Mouse (Mus musculus) kidney, adult 10 weeks (tissue): Measurements from ENCODE around the gene Cacna1f. TPM values are rescaled to one million over a fixed set of nuclear protein-coding genes. Genes with fewer than 3 reads are reported as not detected.

Experiments used
- polyA plus RNA-seq: library from polyadenylated mRNA; stranded (reverse); fragments of 350-450 nt; fragmentation: Illumina TruSeq; extraction: RNeasy Lipid Tissue Mini Kit (QIAGEN cat#74804); gene quantifications from one replicate; pipeline ENCODE4 v1.2.3, GENCODE M21; 2014; ENCODE audit warnings: low read depth, low replicate concordance

The Cacna1f gene
- polyA plus RNA-seq, result not detected

DNA sequence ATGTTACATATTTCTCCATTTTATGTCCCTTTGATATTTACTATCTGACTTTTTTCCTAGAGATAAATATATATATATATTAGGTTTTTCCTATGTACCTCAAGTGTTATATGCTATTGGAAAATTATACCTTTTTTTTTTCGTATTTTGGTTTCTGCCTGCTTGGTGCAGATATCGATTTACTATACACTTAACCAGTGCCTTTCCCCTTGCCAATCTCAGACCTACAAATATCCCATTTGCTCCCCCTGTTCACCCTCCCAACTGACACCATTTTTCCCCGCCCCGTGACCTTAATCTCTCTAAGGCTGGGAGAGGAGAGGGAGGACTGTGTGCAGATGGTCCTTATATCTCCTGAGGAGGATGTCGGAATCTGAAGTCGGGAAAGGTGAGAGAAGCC lies at the start of gene Cacna1f:
Cacna1f (plus strand) TSS at position 301 of the 400 bp plus-strand sequence.

GRCm38 (mm10) chrX:7573176-7574086 lies 33.5 kb upstream of the Cacna1f start, which contains the start of gene Foxp3:
TSS of gene Foxp3 (plus strand) at chrX:7573644.

DNA sequence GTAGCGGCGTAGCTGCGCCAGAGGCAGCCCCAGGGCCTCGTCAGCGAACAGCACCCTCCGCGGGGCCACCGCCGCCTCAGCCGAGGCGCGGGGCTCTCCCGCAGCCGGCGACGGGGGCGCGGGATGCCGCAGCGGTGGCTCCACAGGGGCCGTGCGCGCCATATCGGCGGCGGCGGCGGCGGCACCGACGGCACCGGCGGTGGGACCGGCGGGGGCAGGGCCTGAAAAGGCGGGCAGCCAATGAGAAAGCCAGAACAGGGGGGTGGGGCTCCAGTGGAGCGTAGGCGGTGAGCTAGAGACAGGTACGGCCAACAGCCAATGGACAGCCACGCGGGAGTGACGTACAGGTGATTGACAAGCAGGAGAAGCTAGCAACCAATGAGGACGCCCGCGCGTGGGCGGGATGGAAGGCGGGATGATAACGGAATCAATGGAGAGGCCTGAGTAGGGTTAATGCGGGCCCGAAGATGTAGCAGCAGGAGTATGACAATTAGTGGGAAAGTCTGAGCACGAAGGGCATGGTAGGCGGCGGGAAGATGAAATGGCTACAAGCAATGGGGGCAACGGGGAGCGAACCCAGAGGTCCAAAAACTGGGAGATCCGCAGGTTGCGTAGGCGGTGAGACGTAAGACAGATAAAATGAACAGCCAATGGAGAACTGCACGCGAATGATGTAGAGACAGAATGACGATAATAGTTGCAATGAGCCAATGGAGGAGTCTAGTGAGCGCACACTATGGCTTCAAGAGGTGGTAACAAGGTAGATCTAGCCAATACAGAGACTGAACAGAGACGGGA lies 32.6 kb upstream of the Cacna1f start, which contains the start of gene Ppp1r3f:
Ppp1r3f (minus strand) TSS at position 197 of the 798 bp plus-strand sequence.

DNA sequence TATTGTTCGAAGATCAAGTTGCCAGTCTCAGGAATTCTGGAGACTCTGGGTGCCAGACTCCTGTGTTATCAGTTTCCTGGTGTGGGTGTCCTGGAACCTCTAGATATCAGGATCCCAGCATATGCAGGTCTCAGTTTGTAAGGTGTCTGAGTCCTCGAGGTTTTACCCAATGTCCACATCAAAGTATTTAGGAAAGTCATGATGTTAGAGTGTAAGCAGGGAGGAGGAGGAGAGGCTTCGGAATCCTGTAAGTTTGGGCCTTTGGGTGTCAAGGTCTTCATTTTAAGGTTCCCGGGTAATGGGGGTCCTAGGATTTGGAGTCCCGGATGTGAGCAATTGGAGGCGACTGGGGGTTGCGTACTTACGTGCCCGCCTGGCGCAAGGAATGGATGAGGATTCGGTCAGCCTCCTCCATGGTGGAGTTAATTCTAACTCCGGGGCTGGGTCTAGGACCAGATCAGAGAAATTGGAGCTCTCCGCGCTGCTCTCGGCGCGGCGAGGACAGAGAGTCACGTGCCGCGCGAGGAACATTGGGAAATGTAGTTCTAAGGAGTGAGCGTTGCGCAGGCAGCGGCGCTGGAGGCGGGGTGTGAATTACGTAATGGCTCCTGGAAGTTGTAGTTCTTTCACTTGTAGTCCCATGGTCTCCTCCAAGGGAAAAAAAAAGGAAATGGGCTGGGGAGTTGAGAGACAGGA lies 1.9 kb upstream of the Cacna1f start, which contains the start of gene Ccdc22:
Ccdc22 (minus strand) TSS at position 639 of the 696 bp plus-strand sequence.

DNA sequence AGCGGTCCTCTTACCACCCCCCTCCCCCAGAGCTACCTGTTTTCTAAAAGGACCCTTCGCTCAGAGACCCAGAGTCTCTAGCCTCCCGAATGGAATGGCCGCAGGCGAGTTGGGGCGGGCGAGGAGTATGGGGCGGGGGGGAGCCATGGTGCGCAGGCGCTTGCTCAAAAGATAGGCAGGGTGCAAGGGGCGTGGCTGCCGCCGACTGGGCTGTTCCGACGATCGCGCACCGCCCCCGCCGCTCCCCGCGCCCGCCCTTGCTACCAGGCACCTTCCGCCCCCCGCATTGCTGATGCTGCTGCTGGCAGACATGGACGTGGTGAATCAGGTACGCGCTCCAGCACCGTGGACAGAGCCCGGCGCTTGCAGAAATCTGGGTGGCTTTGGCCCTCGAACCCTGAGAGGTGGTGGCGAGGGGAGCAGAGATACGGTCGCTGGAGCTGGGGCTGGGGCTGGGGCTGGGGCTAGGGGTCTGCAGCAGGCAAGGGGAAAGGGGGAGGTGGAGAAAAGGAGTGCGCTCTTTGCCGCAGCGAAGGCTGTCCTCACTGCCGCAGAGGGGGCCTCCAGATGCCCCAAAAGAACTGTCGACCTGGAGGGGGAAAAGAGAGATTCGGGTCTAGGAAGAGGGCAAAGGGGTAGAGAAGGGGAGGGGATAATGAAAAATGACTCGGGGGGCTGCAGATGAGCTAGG lies 31.7 kb downstream of the Cacna1f start, which contains the start of gene Syp:
Syp (plus strand) TSS at position 71 of the 691 bp plus-strand sequence.

DNA sequence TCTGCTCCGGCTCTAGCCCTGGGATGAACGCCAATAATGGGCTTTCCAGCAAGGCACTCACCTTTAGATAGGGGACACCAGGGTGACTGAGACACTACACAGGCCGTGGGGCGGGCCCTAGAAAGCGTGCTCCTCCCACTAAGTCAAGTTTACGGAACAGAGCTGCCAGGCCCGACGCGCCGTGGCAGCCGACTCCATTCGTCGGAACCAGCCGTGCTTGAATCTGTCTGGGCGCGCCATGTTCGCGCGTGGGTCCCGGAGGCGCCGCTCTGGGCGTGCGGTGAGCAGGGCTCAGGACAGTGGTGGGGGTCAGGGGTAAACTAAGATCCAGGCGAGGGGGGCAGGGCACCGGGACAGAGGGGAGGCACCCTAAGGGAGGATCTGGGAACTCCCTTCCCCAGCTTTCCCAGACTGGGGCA lies 50.3 kb downstream of the Cacna1f start, which contains the start of gene Prickle3:
Prickle3 (plus strand) TSS at position 40 of the 419 bp plus-strand sequence.

DNA sequence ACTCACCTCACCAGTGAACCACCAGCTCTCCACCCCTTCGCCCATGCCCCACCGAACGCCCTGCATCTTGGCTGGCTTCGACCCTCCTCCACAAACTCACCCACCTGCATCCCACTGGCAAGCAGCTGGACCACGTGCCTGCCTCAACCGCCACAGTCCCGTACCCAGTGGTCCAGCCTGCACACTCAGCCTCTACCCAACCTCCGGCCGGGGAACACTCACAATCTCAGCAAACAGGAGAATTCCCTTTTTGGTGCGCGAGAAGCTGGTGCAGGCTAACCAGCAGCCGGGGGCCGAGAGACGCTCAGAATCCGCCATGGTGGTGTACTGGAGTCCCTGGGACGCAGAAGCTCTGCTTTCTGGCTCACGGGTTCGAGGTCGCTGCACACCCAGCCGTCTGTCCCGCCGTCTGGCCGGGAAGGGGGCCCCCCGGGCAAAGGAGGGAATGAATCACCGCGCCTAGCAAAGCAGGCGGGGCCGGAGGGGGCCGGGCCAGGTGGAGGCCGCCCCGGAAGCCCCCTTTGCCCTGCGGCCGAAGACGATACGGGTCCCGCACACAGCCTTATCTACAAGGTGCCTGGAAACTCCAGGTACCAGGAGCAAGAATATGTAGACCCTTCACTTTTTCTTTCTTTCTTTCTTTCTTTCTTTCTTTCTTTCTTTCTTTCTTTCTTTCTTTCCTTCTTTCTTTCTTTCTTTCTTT lies 64.2 kb downstream of the Cacna1f start, which contains the start of gene Plp2:
Plp2 (minus strand) TSS at position 470 of the 703 bp plus-strand sequence.

DNA sequence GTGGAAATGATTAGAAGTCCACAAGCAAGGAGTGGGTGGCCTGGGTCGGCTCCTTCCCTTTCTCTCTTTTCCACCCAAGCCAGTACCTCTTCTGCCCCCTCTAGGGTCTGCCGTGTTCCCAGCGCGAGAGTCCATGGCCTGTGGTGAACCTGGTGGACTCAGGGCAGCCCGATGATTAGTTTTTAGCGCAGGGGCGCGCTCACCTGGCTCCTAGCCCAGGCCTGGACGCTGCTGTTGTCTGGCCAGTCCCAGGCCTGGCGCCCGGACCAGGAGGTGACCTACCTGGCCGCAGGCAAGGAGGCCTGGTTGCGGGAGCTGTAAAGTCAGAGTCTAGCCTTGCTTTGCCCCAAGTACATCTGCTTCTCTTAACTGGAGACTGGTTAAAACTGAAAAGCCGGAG lies 74.0 kb downstream of the Cacna1f start, which contains the start of gene Magix:
Magix (minus strand) TSS at position 388 of the 400 bp plus-strand sequence.

Other genes starting within 250 kb of the Cacna1f start
- 2.0 TPM for gene Usp27x, start 231.3 kb upstream of the Cacna1f start, polyA plus RNA-seq
- not detected for gene Foxp3, start 33.4 kb upstream of the Cacna1f start, polyA plus RNA-seq
- gene Ppp1r3f, start 32.8 kb upstream of the Cacna1f start, polyA plus RNA-seq, result 0.12 TPM
- 3.6 TPM for gene Ccdc22, start 1.6 kb upstream of the Cacna1f start, polyA plus RNA-seq
- 2.7 TPM for gene Syp, start 31.4 kb downstream of the Cacna1f start, polyA plus RNA-seq
- gene Prickle3, start 50.2 kb downstream of the Cacna1f start, polyA plus RNA-seq, result 2.5 TPM
- 24.5 TPM for gene Plp2, start 64.3 kb downstream of the Cacna1f start, polyA plus RNA-seq
- gene Magix, start 74.2 kb downstream of the Cacna1f start, polyA plus RNA-seq, result 4.0 TPM
- gene Gpkow, start 90.0 kb downstream of the Cacna1f start, polyA plus RNA-seq, result 39.1 TPM
- gene Wdr45, start 107.2 kb downstream of the Cacna1f start, polyA plus RNA-seq, result 9.5 TPM
- not detected for gene Gm45208, start 115.2 kb downstream of the Cacna1f start, polyA plus RNA-seq
- gene Praf2, start 121.4 kb downstream of the Cacna1f start, polyA plus RNA-seq, result 13.1 TPM
- gene Ccdc120, start 143.8 kb downstream of the Cacna1f start, polyA plus RNA-seq, result 2.9 TPM
- gene Tfe3, start 155.5 kb downstream of the Cacna1f start, polyA plus RNA-seq, result 4.9 TPM
- 15.7 TPM for gene Gripap1, start 182.7 kb downstream of the Cacna1f start, polyA plus RNA-seq
- gene Kcnd1, start 215.2 kb downstream of the Cacna1f start, polyA plus RNA-seq, result not detected
- 22.2 TPM for gene Otud5, start 234.3 kb downstream of the Cacna1f start, polyA plus RNA-seq